Mouse (Mus musculus) hindlimb bud, embryonic 11.5 days (tissue): ENCODE measurements around the gene Csde1.
A peak's percentile ranks its signal among the peaks of the same experiment; 100 is the strongest.

Experiments used
- DNase-seq: peaks from one replicate; pipeline ENCODE4 v3.0.0-alpha.2; 2012; ENCODE audit warnings: low read depth, low spot score; ENCODE audit errors: extremely low spot score

Gene Csde1

GRCm38 (mm10) chr3:103020249-103020942 lies at the start of gene Csde1:
Csde1 (plus strand) TSS chr3:103020426.
- peak; percentile 90 for DNase-seq

- no peak for DNase-seq
These were observed 49.7 kb upstream of the Csde1 start for GRCm38 (mm10) chr3:102970508-102970907.

GRCm38 (mm10) chr3:102976906-102977305 lies 43.3 kb upstream of the Csde1 start:
- no peak for DNase-seq

- no peak for DNase-seq
These were observed 40.5 kb upstream of the Csde1 start for GRCm38 (mm10) chr3:102979550-102980348.

- no peak for DNase-seq
These were observed 39.9 kb upstream of the Csde1 start for GRCm38 (mm10) chr3:102980349-102980736.

- no peak for DNase-seq
These were observed 29.2 kb upstream of the Csde1 start for GRCm38 (mm10) chr3:102991041-102991440.

GRCm38 (mm10) chr3:102992936-102993335 lies 27.3 kb upstream of the Csde1 start:
- no peak for DNase-seq

- no peak for DNase-seq
These were observed 25.0 kb upstream of the Csde1 start for GRCm38 (mm10) chr3:102995233-102995604.

GRCm38 (mm10) chr3:102995605-102996321 lies 24.5 kb upstream of the Csde1 start, which contains the start of gene Sike1:
Sike1 (plus strand) TSS chr3:102995708.
- DNase-seq: peak; percentile 57

GRCm38 (mm10) chr3:102997036-102997435 lies 23.2 kb upstream of the Csde1 start:
- no peak for DNase-seq

GRCm38 (mm10) chr3:102997591-102997990 lies 22.6 kb upstream of the Csde1 start:
- DNase-seq: no peak

GRCm38 (mm10) chr3:103001595-103001994 lies 18.6 kb upstream of the Csde1 start:
- DNase-seq: no peak

- DNase-seq: no peak
These were observed 2.9 kb upstream of the Csde1 start for GRCm38 (mm10) chr3:103017350-103017749.

- no peak for DNase-seq
These were observed 764 bp upstream of the Csde1 start for GRCm38 (mm10) chr3:103019462-103019861.

GRCm38 (mm10) chr3:103020943-103021638 lies 865 bp downstream of the Csde1 start:
- DNase-seq: peak; percentile 57

- no peak for DNase-seq
These were observed 5.9 kb downstream of the Csde1 start for GRCm38 (mm10) chr3:103026174-103026573.

- DNase-seq: no peak
These were observed 20.1 kb downstream of the Csde1 start for GRCm38 (mm10) chr3:103040285-103040684.

- no peak for DNase-seq
These were observed 20.7 kb downstream of the Csde1 start for GRCm38 (mm10) chr3:103040861-103041379.

GRCm38 (mm10) chr3:103056016-103056595 lies 35.9 kb downstream of the Csde1 start:
- DNase-seq: no peak

GRCm38 (mm10) chr3:103057752-103058151 lies 37.5 kb downstream of the Csde1 start:
- no peak for DNase-seq
